ENCODE assay signal across 12 mouse cellular contexts in genomic region chr12:98050500-98050899, GRCm38 (mm10).
A peak's percentile ranks its signal among the peaks of the same experiment; 100 is the strongest.
DNase-seq lines count a peak whose midpoint lies in the region; ATAC-seq and TF ChIP-seq lines count a peak whose summit lies in the region.
"Had no signal": no experiment of that assay in that cellular context is flagged by ENCODE, and none has a peak within 500 bp of the region (broad histone marks: within the 10 kb centered on the region; RNA-seq: fewer than 3 reads in every experiment).

No protein-coding gene starts in this region.

- no peaks in the 10 kb centered on the region for H3K36me3 ChIP-seq in forebrain, embryonic 15.5 days
- H3K36me3 ChIP-seq in forebrain, embryonic 10.5 days (replicated peaks) = no peaks in the 10 kb centered on the region
- no peaks in the 10 kb centered on the region for H3K36me3 ChIP-seq in lung, embryonic 16.5 days (ENCODE audit: control insufficient read depth, insufficient read depth, low read length)

- no peak for ATAC-seq in forebrain, embryonic 15.5 days (replicated peaks)
- ATAC-seq in lung, embryonic 16.5 days (ENCODE audit: low read depth) = peak; percentile 54; the same call in 1 of the 2 replicates

- H3K9me3 ChIP-seq in forebrain, embryonic 15.5 days = no peaks in the 10 kb centered on the region
- H3K9me3 ChIP-seq in forebrain, embryonic 10.5 days = no peaks in the 10 kb centered on the region
- no peaks in the 10 kb centered on the region for H3K9me3 ChIP-seq in lung, embryonic 16.5 days (ENCODE audit: control insufficient read depth, low read length)

- TF ChIP-seq POLR2A in lung, adult 2 months (IDR thresholded peaks at IDR 0.05; ENCODE audit: borderline replicate concordance, extremely low read depth, low read depth, low read length) = no peak

- no peak overlapping the region for H3K9ac ChIP-seq in forebrain, embryonic 15.5 days (replicated peaks)
- H3K9ac ChIP-seq in lung, embryonic 16.5 days (ENCODE audit: low read length) = no peak overlapping the region

- WGBS in forebrain, embryonic 15.5 days = 20% methylated on average over 1 of the region's 1 CpGs
- 63% methylated on average over 1 of the region's 1 CpGs for WGBS in forebrain, embryonic 10.5 days
- WGBS in lung, embryonic 16.5 days = 3% methylated on average over 1 of the region's 1 CpGs
- 8% methylated on average over 1 of the region's 1 CpGs for WGBS in lung, adult 2 months

- no peak overlapping the region for H3K4me2 ChIP-seq in forebrain, embryonic 15.5 days (replicated peaks)
- H3K4me2 ChIP-seq in lung, embryonic 16.5 days (ENCODE audit: low read depth, low read length) = no peak overlapping the region

- no peak for DNase-seq in forebrain, embryonic 10.5 days (ENCODE audit: extremely low spot score, low spot score)
- no peak for DNase-seq in lung, adult 2 months
- DNase-seq in embryo, embryonic 10.5 days (ENCODE audit: low spot score) = peak; percentile 64
- peak; percentile 9 to 44 for DNase-seq in kidney, postnatal 4 days
- DNase-seq in left cerebral cortex, adult 8-10 months (ENCODE audit: low spot score in 2 of 2) = no peak
- no peak for DNase-seq in ovary, adult 18-20 months (ENCODE audit: low spot score)
- DNase-seq: adrenal gland, postnatal 25 days; cerebellum, adult 9-10 months; gastrocnemius, postnatal 14 days; heart, postnatal 36 days had no signal

- peaks cover 25% of the 10 kb centered on the region for H3K4me1 ChIP-seq in forebrain, embryonic 15.5 days
- peaks cover 23% of the 10 kb centered on the region for H3K4me1 ChIP-seq in forebrain, embryonic 10.5 days
- H3K4me1 ChIP-seq in lung, embryonic 16.5 days (replicated peaks; ENCODE audit: control insufficient read depth, insufficient read depth, low read length) = no peaks in the 10 kb centered on the region
- no peaks in the 10 kb centered on the region for H3K4me1 ChIP-seq in lung, adult 2 months (ENCODE audit: control insufficient read depth, insufficient read depth, low read length)

- TF ChIP-seq CTCF in lung, adult 2 months (IDR thresholded peaks at IDR 0.05; ENCODE audit: insufficient read depth, low read length) = no peak

- H3K27ac ChIP-seq in forebrain, embryonic 15.5 days (replicated peaks) = peak overlapping the region; percentile 37; the same call in 1 of the 2 replicates
- H3K27ac ChIP-seq in forebrain, embryonic 10.5 days = no peak overlapping the region
- no peak overlapping the region for H3K27ac ChIP-seq in lung, embryonic 16.5 days (ENCODE audit: low read length)

- H3K4me3 ChIP-seq in forebrain, embryonic 15.5 days = no peak overlapping the region
- H3K4me3 ChIP-seq in forebrain, embryonic 10.5 days = no peak overlapping the region
- H3K4me3 ChIP-seq in lung, embryonic 16.5 days (ENCODE audit: low read length) = no peak overlapping the region
- H3K4me3 ChIP-seq in lung, adult 2 months (replicated peaks; ENCODE audit: extremely low read depth, low read depth, low read length) = no peak overlapping the region

- H3K27me3 ChIP-seq in forebrain, embryonic 15.5 days = no peaks in the 10 kb centered on the region
- no peaks in the 10 kb centered on the region for H3K27me3 ChIP-seq in forebrain, embryonic 10.5 days (ENCODE audit: poor library complexity, severe bottlenecking)
- H3K27me3 ChIP-seq in lung, embryonic 16.5 days (ENCODE audit: control insufficient read depth, insufficient read depth, low read depth, low read length) = no peaks in the 10 kb centered on the region

Comparison
In these comparisons a context has a peak if more than half of its experiments do, and no peak if none do; other contexts are left out.
1. DNase-seq: peak in embryo, embryonic 10.5 days (single experiment) and kidney, postnatal 4 days (2 of 2); none in forebrain, embryonic 10.5 days (single experiment), lung, adult 2 months (single experiment), left cerebral cortex, adult 8-10 months (0 of 2) and ovary, adult 18-20 months (single experiment).